ENCODE assay signal across 15 mouse cellular contexts in genomic region chr15:97042001-97042491, GRCm38 (mm10). TPM values are rescaled to one million over a fixed set of nuclear protein-coding genes. Genes with fewer than 3 reads are reported as not detected.
DNase-seq lines count a peak whose midpoint lies in the region; ATAC-seq and TF ChIP-seq lines count a peak whose summit lies in the region.
"Had no signal": no experiment of that assay in that cellular context is flagged by ENCODE, and none has a peak within 500 bp of the region (broad histone marks: within the 10 kb centered on the region; RNA-seq: fewer than 3 reads in every experiment).

No protein-coding gene starts in this region.

- no peak for DNase-seq in embryonic facial prominence, embryonic 10.5 days (ENCODE audit: low spot score)
- no peak for DNase-seq in kidney, adult 2 months
- no peak for DNase-seq in ovary, postnatal 10 days (ENCODE audit: low spot score)
- DNase-seq: adrenal gland, postnatal 25 days; B cell, adult 2 months; cerebellum, adult 11-12 months; embryo, embryonic 11 days; kidney, adult 8-10 months had no signal

- H3K4me1 ChIP-seq in embryonic facial prominence, embryonic 12.5 days: peaks cover 10% of the 10 kb centered on the region; the same call in 1 of the 2 replicates
- H3K4me1 ChIP-seq in embryonic facial prominence, embryonic 10.5 days: 0 out of 2 replicates have a peak, but pooled peaks cover 2% of the 10 kb centered on the region
- peaks cover 14% of the 10 kb centered on the region for H3K4me1 ChIP-seq in kidney, embryonic 16.5 days (ENCODE audit: insufficient read depth, low read length)
- no peaks in the 10 kb centered on the region for H3K4me1 ChIP-seq in kidney, adult 2 months (ENCODE audit: control insufficient read depth, insufficient read depth, low read length)
- H3K4me1 ChIP-seq in intestine, embryonic 15.5 days (replicated peaks): no peaks in the 10 kb centered on the region
- H3K4me1 ChIP-seq in stomach, embryonic 14.5 days (ENCODE audit: control insufficient read depth, insufficient read depth, low read length): peaks cover 20% of the 10 kb centered on the region
- H3K4me1 ChIP-seq in forebrain, embryonic 12.5 days: no peaks in the 10 kb centered on the region
- H3K4me1 ChIP-seq: midbrain, embryonic 13.5 days had no signal

- H3K9me3 ChIP-seq in embryonic facial prominence, embryonic 12.5 days: no peaks in the 10 kb centered on the region
- no peaks in the 10 kb centered on the region for H3K9me3 ChIP-seq in embryonic facial prominence, embryonic 10.5 days
- no peaks in the 10 kb centered on the region for H3K9me3 ChIP-seq in kidney, embryonic 16.5 days (ENCODE audit: low read length)
- H3K9me3 ChIP-seq in intestine, embryonic 15.5 days: no peaks in the 10 kb centered on the region
- no peaks in the 10 kb centered on the region for H3K9me3 ChIP-seq in stomach, embryonic 14.5 days (ENCODE audit: control insufficient read depth, low read depth, low read length)
- H3K9me3 ChIP-seq in forebrain, embryonic 12.5 days: no peaks in the 10 kb centered on the region
- H3K9me3 ChIP-seq: midbrain, embryonic 13.5 days had no signal

- no peak for TF ChIP-seq POLR2A in kidney, adult 2 months (IDR thresholded peaks at IDR 0.05; ENCODE audit: low read depth, low read length)

- H3K27me3 ChIP-seq in embryonic facial prominence, embryonic 12.5 days: no peaks in the 10 kb centered on the region
- H3K27me3 ChIP-seq in embryonic facial prominence, embryonic 10.5 days (replicated peaks; ENCODE audit: low read depth, poor library complexity, severe bottlenecking): no peaks in the 10 kb centered on the region
- no peaks in the 10 kb centered on the region for H3K27me3 ChIP-seq in kidney, embryonic 16.5 days (ENCODE audit: insufficient read depth, low read length)
- H3K27me3 ChIP-seq in kidney, adult 2 months (replicated peaks; ENCODE audit: control insufficient read depth, insufficient read depth, low read length): no peaks in the 10 kb centered on the region
- no peaks in the 10 kb centered on the region for H3K27me3 ChIP-seq in intestine, embryonic 15.5 days (replicated peaks)
- no peaks in the 10 kb centered on the region for H3K27me3 ChIP-seq in stomach, embryonic 14.5 days (ENCODE audit: control insufficient read depth, insufficient read depth, low read length)
- no peaks in the 10 kb centered on the region for H3K27me3 ChIP-seq in forebrain, embryonic 12.5 days
- H3K27me3 ChIP-seq: midbrain, embryonic 13.5 days had no signal

- no peak overlapping the region for H3K9ac ChIP-seq in embryonic facial prominence, embryonic 12.5 days
- no peak overlapping the region for H3K9ac ChIP-seq in kidney, embryonic 16.5 days (replicated peaks; ENCODE audit: low read length)
- no peak overlapping the region for H3K9ac ChIP-seq in intestine, embryonic 15.5 days
- H3K9ac ChIP-seq in stomach, embryonic 14.5 days (replicated peaks; ENCODE audit: low read depth, low read length): no peak overlapping the region
- H3K9ac ChIP-seq in forebrain, embryonic 12.5 days: no peak overlapping the region
- H3K9ac ChIP-seq: midbrain, embryonic 13.5 days had no signal

- peak overlapping the region; percentile 69 for H3K27ac ChIP-seq in embryonic facial prominence, embryonic 12.5 days
- H3K27ac ChIP-seq in embryonic facial prominence, embryonic 10.5 days (replicated peaks): no peak overlapping the region
- peak overlapping the region; percentile 63 for H3K27ac ChIP-seq in kidney, embryonic 16.5 days (ENCODE audit: low read length)
- no peak overlapping the region for H3K27ac ChIP-seq in kidney, adult 2 months (ENCODE audit: insufficient read depth, low read depth, low read length)
- H3K27ac ChIP-seq in intestine, embryonic 15.5 days: peak overlapping the region; percentile 70; the same call in 1 of the 2 replicates
- H3K27ac ChIP-seq in stomach, embryonic 14.5 days (ENCODE audit: low read length): peak overlapping the region; percentile 87
- no peak overlapping the region for H3K27ac ChIP-seq in forebrain, embryonic 12.5 days
- H3K27ac ChIP-seq: midbrain, embryonic 13.5 days had no signal

- WGBS in embryonic facial prominence, embryonic 12.5 days: 40% methylated on average over 7 of the region's 7 CpGs
- WGBS in embryonic facial prominence, embryonic 10.5 days: 82% methylated on average over 7 of the region's 7 CpGs
- 24% methylated on average over 7 of the region's 7 CpGs for WGBS in kidney, embryonic 16.5 days
- WGBS in kidney, adult 2 months: 55% methylated on average over 7 of the region's 7 CpGs
- 24% methylated on average over 7 of the region's 7 CpGs for WGBS in intestine, embryonic 15.5 days
- WGBS in stomach, embryonic 14.5 days: 8% methylated on average over 7 of the region's 7 CpGs
- WGBS in forebrain, embryonic 12.5 days: 76% methylated on average over 7 of the region's 7 CpGs

- no peak overlapping the region for H3K4me3 ChIP-seq in embryonic facial prominence, embryonic 12.5 days
- no peak overlapping the region for H3K4me3 ChIP-seq in embryonic facial prominence, embryonic 10.5 days
- H3K4me3 ChIP-seq in kidney, embryonic 16.5 days (ENCODE audit: low read length): no peak overlapping the region
- H3K4me3 ChIP-seq in kidney, adult 2 months (ENCODE audit: insufficient read depth, low read depth, low read length): no peak overlapping the region
- no peak overlapping the region for H3K4me3 ChIP-seq in intestine, embryonic 15.5 days (replicated peaks)
- H3K4me3 ChIP-seq in stomach, embryonic 14.5 days (ENCODE audit: low read depth, low read length): no peak overlapping the region
- no peak overlapping the region for H3K4me3 ChIP-seq in forebrain, embryonic 12.5 days (replicated peaks)
- H3K4me3 ChIP-seq: midbrain, embryonic 13.5 days had no signal

- no peak for TF ChIP-seq CTCF in kidney, adult 2 months (conservative IDR thresholded peaks at IDR 0.05; ENCODE audit: insufficient read depth, insufficient read length, low read depth, low read length)

- H3K36me3 ChIP-seq in embryonic facial prominence, embryonic 12.5 days: no peaks in the 10 kb centered on the region
- H3K36me3 ChIP-seq in embryonic facial prominence, embryonic 10.5 days (replicated peaks): 0 out of 2 replicates have a peak, but pooled peaks cover 3% of the 10 kb centered on the region
- no peaks in the 10 kb centered on the region for H3K36me3 ChIP-seq in kidney, embryonic 16.5 days (ENCODE audit: insufficient read depth, low read length)
- no peaks in the 10 kb centered on the region for H3K36me3 ChIP-seq in kidney, adult 2 months (ENCODE audit: control insufficient read depth, insufficient read depth, low read length)
- no peaks in the 10 kb centered on the region for H3K36me3 ChIP-seq in intestine, embryonic 15.5 days
- no peaks in the 10 kb centered on the region for H3K36me3 ChIP-seq in stomach, embryonic 14.5 days (ENCODE audit: control insufficient read depth, insufficient read depth, low read length)
- no peaks in the 10 kb centered on the region for H3K36me3 ChIP-seq in forebrain, embryonic 12.5 days (replicated peaks)
- H3K36me3 ChIP-seq: midbrain, embryonic 13.5 days had no signal

- no peak overlapping the region for H3K4me2 ChIP-seq in embryonic facial prominence, embryonic 12.5 days (replicated peaks)
- H3K4me2 ChIP-seq in kidney, embryonic 16.5 days (replicated peaks; ENCODE audit: low read depth, low read length): no peak overlapping the region; the same call in 1 of the 2 replicates
- H3K4me2 ChIP-seq in intestine, embryonic 15.5 days (replicated peaks): no peak overlapping the region
- H3K4me2 ChIP-seq in stomach, embryonic 14.5 days (replicated peaks; ENCODE audit: low read depth, low read length): 0 out of 2 replicates have a peak overlapping the region, but pooled peaks have one; percentile 13
- H3K4me2 ChIP-seq in forebrain, embryonic 12.5 days: no peak overlapping the region
- H3K4me2 ChIP-seq: midbrain, embryonic 13.5 days had no signal

- no peak for ATAC-seq in embryonic facial prominence, embryonic 12.5 days (ENCODE audit: insufficient number of reproducible peaks, insufficient read depth, low FRiP score, low TSS enrichment)
- ATAC-seq in kidney, embryonic 16.5 days (ENCODE audit: low FRiP score, low TSS enrichment): no peak
- ATAC-seq in intestine, embryonic 15.5 days: peak; percentile 66
- peak; percentile 72; the same call in 1 of the 2 replicates for ATAC-seq in stomach, embryonic 14.5 days (ENCODE audit: insufficient number of reproducible peaks, insufficient read depth, low FRiP score, low read depth)
- no peak for ATAC-seq in forebrain, embryonic 12.5 days (ENCODE audit: low FRiP score)
- ATAC-seq: forebrain, embryonic 16.5 days; midbrain, embryonic 13.5 days had no signal

RNA-seq across cellular contexts. Expression of gene Slc38a4, which starts 13.7 kb away (rescaled TPM):
- 54.0 and 60.1 TPM in 2 replicates for polyA plus RNA-seq in embryonic facial prominence, embryonic 12.5 days (2016; fragmentation: Nextera tagmentation; extraction: Ambion mirVana)
- polyA plus RNA-seq in embryonic facial prominence, embryonic 10.5 days (2016; fragmentation: Nextera tagmentation; extraction: Ambion mirVana): 53.5 and 57.2 TPM in 2 replicates
- 74.2 and 77.9 TPM in 2 replicates for polyA plus RNA-seq in kidney, embryonic 16.5 days (2015; fragmentation: Nextera tagmentation; extraction: Ambion mirVana)
- 2.6 and 2.7 TPM in 2 replicates for polyA plus RNA-seq in kidney, adult 2 months (2012; rRNA removed)
- polyA plus RNA-seq in intestine, embryonic 15.5 days (2015; fragmentation: Nextera tagmentation; extraction: Ambion mirVana): 42.9 and 50.5 TPM in 2 replicates
- polyA plus RNA-seq in stomach, embryonic 14.5 days (2014; fragmentation: Nextera tagmentation; extraction: Ambion mirVana): 59.1 and 72.9 TPM in 2 replicates
- 8.8 and 14.1 TPM in 2 replicates for polyA plus RNA-seq in forebrain, embryonic 12.5 days (2016; fragmentation: Nextera tagmentation; extraction: Ambion mirVana)

Comparison
In these comparisons a context has a peak if more than half of its experiments do, and no peak if none do; other contexts are left out.
1. H3K27ac ChIP-seq: peak in embryonic facial prominence, embryonic 12.5 days (single experiment), kidney, embryonic 16.5 days (single experiment), intestine, embryonic 15.5 days (single experiment) and stomach, embryonic 14.5 days (single experiment); none in embryonic facial prominence, embryonic 10.5 days (single experiment), kidney, adult 2 months (single experiment) and forebrain, embryonic 12.5 days (single experiment).
2. ATAC-seq: peak in intestine, embryonic 15.5 days (single experiment) and stomach, embryonic 14.5 days (single experiment); none in embryonic facial prominence, embryonic 12.5 days (single experiment), kidney, embryonic 16.5 days (single experiment) and forebrain, embryonic 12.5 days (single experiment).